Mouse (Mus musculus): ENCODE results near the gene Oas2. TPM values are rescaled to one million over a fixed set of nuclear protein-coding genes. Genes with fewer than 3 reads are reported as not detected.

Oas2 gene
- polyA plus RNA-seq, 1 experiment, result 3.9 TPM

DNA sequence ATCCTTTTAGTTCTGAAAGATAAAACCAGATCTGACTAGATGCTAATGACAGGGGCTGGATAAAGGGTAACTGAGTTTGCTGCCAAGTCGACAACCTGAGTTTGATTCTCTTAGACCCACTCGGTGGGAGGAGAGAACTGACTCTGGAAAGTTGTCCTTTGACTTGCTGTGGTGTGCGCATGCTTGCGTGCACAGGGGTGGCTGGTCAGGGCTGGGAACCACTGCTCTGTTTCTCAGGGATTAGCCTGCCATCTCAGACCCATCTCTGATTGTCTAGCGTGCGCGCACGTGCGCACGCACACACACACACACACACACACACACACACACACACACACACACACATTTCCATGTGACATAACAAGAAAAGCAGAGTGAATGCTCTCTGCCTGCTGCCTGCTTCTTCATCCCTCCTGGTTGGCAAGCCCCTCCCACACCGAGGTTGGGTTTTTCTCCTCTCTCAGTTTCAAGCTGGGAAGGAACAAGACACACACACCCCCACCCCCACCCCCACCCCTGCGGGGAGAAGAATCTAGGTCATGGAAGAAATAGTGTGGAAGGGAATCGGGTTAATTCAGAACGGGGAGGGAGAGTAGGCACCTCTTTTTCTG lies 15.2 kb downstream of the Oas2 start:
- 67% methylated on average over 14 of the region's 14 CpGs for WGBS
- DNase-seq (ENCODE audit: low read depth, low spot score), result no peak

GRCm38 (mm10) chr5:120733696-120734095 lies 16.0 kb downstream of the Oas2 start:
- no peak for DNase-seq (ENCODE audit: low read depth, low spot score)
- whole genome bisulfite sequencing, result 94% methylated on average over 3 of the region's 3 CpGs

DNA sequence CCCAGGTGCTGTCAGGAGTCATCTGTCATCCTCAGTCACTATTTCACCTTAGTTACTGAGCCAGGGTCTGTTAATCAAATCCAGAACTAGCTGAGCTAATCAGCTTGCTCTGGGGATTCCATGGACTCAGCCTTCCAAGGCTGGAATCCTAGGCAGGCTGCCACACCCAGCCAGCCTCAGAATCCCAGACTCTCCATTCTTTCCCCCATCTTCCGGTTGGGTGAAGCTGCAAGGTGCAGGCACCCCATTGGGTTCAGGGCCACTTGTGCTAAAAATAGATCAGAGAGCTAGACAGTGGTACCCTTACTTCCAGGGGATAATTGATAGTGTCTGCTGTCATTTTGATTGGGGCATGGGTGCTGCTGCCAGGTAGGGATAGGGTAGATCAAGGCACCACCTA lies 16.9 kb downstream of the Oas2 start:
- WGBS, result 65% methylated on average over 1 of the region's 1 CpGs
- DNase-seq (ENCODE audit: low read depth, low spot score), result no peak

GRCm38 (mm10) chr5:120729319-120729718 lies 20.3 kb downstream of the Oas2 start:
- no peak for DNase-seq (ENCODE audit: low read depth, low spot score)
- 61% methylated on average over 10 of the region's 10 CpGs for WGBS

DNA sequence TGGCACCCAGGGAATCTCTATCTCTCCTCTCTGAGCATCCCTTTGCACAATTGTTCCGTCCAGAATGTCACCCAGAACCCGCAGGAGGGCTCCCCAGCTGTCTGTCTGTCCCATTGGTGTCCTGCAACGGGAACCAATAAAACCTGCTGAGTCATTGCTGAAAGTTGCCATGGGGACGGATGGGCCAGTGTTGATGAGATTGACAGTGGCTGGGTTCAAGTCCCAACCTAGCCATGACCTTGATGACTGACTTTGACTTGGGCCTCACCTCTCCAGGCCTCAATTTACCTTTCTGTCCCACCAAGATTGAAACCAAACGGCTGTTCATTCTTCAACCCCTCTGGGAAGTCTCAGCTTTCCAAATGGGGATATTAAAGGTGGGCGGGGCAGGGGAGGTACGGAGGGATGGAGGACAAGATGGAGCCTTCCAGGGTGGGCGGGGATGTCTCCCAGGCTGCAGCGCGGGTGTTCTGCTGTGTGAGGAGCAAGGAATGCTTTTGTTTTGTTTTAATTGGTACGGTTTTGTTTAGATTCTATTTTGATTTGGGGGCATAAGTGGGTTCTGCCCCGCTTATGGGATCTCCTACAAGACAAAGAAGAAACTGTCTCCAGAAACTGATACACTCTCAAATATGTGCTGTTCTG lies 23.7 kb downstream of the Oas2 start:
- no peak for DNase-seq (ENCODE audit: low read depth, low spot score)
- 42% methylated on average over 12 of the region's 12 CpGs for WGBS

DNA sequence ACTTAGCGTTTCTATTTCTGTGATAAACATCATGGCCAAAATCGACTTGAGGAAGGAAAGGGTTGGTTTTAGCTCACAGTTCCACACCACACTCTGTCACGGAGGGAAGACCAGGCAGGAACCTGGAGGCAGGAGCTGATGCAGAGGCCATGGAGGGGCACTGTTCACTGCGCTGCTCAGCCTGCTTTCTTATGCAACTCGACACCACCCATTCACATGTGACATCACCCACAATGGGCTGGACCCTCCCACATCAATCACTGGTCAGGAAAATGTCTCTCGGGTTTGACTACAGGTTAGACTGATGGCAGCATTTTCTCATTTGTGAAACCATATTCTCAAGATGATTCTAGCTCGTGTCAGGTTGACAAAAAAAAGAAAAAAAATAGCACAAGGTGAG lies 28.6 kb downstream of the Oas2 start:
- 47% methylated on average over 7 of the region's 7 CpGs for WGBS

GRCm38 (mm10) chr5:120718600-120719378 lies 30.9 kb downstream of the Oas2 start:
- 41% methylated on average over 15 of the region's 15 CpGs for WGBS

More for the DNA sequence above, 28.6 kb downstream of the Oas2 start:
- no peak for DNase-seq (ENCODE audit: low read depth, low spot score)

DNA sequence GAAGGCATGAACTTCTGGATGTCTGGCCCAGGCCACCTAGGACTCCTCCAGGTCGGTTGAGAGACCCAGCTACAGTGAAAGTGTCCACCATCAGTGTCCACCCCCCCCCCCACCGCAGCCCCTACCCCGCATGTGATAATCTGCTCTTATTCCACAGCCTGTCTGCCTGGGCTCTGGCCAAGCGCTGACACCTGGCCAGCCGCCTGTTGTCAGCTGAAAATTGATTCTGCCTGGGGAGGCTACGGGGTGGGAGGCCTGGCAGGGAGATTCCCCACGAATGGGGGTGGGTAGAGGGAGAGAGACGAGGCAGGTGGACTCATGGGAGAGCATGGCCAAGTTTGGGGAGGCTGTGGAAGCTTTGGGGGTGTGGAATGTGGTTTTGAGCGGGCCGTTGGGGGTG lies 32.5 kb downstream of the Oas2 start:
- no peak for DNase-seq (ENCODE audit: low read depth, low spot score)
- WGBS, result 70% methylated on average over 10 of the region's 10 CpGs

More at GRCm38 (mm10) chr5:120718600-120719378, 30.9 kb downstream of the Oas2 start:
- DNase-seq (ENCODE audit: low read depth, low spot score), result no peak

DNA sequence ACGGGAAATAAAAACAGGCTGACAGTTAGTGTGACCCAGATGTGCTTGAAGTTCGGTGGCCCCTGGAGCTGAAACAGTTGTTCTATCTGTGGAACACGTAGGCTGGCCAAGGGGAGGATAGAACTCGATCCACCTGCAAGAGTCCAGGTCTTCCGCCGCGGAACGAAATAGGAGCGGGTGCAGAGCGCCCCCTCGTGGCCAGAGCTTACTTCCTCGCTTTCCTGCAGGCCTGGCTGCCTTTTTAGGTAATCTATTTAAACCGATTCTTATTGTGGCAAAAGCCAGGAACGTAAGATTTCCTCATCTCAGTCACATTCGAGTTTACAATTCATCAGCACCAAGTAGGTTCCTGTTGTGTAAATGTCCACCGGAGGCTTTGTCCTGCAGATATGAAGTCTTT lies 35.3 kb downstream of the Oas2 start:
- WGBS, result 3% methylated on average over 16 of the region's 16 CpGs
- peak; percentile 14 for DNase-seq (ENCODE audit: low read depth, low spot score)

DNA sequence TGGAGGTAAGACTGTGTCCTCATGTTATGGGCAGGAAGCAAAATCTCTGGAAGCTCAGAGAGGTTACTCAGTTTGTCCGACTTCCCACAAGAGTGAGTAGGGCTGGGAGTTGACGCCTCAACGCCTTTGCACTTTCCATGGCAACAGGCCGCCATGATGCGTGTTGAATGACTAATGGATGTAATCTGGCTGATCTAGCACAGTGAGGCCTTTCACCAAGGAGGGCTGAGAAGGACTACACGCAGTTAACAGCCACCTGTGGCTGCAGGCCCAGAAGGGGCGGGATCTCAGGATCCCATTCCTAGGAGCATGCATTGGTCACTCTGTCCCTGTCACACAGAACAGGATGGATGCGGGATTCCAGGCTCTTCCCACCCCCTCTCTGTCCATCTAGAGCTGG lies 36.9 kb downstream of the Oas2 start:
- DNase-seq (ENCODE audit: low read depth, low spot score), result no peak
- 78% methylated on average over 8 of the region's 8 CpGs for WGBS

GRCm38 (mm10) chr5:120711827-120712226 lies 37.8 kb downstream of the Oas2 start, which contains the start of gene Dtx1:
TSS of gene Dtx1 (minus strand) at chr5:120711927.
- DNase-seq (ENCODE audit: low read depth, low spot score), result no peak
- WGBS, result 46% methylated on average over 3 of the region's 3 CpGs

DNA sequence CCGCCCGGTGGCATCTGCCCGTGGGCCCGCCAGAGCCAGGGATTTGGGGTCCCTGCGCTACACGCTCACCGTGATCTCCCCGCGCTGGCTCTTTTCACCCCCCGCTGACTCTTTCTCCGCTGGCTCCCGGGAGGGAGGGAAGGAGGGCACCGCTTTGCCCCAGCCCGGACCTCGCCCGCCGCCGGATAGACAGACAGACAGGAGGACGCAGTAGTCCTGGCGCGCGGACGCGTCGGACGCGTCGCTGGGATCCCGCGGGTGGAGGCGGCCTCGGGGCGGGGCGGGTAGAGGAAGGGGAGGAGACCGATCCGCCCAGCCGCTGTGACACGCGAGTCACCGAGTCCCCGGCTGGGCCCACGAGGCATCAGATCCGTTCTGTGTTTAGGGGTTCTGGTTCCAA lies 38.2 kb downstream of the Oas2 start:
- no peak for DNase-seq (ENCODE audit: low read depth, low spot score)
- WGBS, result 1% methylated on average over 43 of the region's 43 CpGs

GRCm38 (mm10) chr5:120710826-120711248 lies 38.8 kb downstream of the Oas2 start:
- 2% methylated on average over 34 of the region's 34 CpGs for WGBS
- DNase-seq (ENCODE audit: low read depth, low spot score), result no peak

GRCm38 (mm10) chr5:120710161-120710825 lies 39.4 kb downstream of the Oas2 start:
- no peak for DNase-seq (ENCODE audit: low read depth, low spot score)
- 7% methylated on average over 40 of the region's 40 CpGs for WGBS

- WGBS, result 44% methylated on average over 13 of the region's 13 CpGs
- DNase-seq (ENCODE audit: low read depth, low spot score), result no peak
These were observed 42.7 kb downstream of the Oas2 start for GRCm38 (mm10) chr5:120706976-120707375.

GRCm38 (mm10) chr5:120706541-120706940 lies 43.1 kb downstream of the Oas2 start:
- no peak for DNase-seq (ENCODE audit: low read depth, low spot score)
- WGBS, result 13% methylated on average over 16 of the region's 16 CpGs

DNA sequence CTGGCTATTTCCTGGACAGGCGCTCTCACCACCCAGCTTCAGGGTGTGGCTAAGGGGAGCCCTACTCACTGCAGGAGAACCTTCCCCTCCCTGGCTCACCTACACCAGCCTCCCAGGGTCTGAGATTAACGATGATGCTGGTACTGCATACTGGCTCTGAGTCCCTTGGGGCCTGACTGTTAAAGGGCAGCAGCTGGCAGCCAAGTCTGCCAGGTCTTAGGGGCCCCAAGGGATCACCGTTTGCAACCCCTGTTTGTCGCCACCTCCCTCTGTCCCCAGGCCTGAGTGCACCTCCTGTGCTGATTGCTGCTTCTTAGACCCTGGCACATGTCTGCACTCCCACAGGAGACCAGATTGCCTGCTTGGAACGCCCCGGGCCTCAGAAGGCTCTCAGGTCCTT lies 45.2 kb downstream of the Oas2 start:
- WGBS, result 40% methylated on average over 6 of the region's 6 CpGs
- no peak for DNase-seq (ENCODE audit: low read depth, low spot score)

- no peak for DNase-seq (ENCODE audit: low read depth, low spot score)
- WGBS, result 80% methylated on average over 3 of the region's 3 CpGs
These were observed 46.0 kb downstream of the Oas2 start for GRCm38 (mm10) chr5:120703660-120704059.

GRCm38 (mm10) chr5:120702969-120703368 lies 46.7 kb downstream of the Oas2 start:
- WGBS, result 53% methylated on average over 2 of the region's 2 CpGs
- DNase-seq (ENCODE audit: low read depth, low spot score), result no peak

DNA sequence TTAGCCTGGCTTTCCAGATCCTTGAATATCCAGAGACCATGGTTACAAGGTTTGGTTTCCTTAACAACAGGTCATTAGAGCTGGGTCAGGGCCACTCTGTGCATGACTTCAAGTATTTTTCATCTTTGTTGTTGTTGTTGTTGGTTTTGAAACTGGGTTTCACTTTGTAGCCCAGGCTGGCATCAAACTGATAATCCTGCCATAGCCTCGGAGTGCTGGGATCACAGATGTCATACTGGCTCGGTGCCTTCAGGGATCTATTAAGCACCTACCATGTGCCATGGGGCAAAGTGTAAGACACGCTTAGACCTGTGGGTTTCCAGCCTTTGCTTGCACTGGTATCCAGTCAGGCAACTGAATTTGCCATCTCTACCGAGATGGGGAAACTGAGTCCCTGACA lies 47.2 kb downstream of the Oas2 start:
- DNase-seq (ENCODE audit: low read depth, low spot score), result no peak
- WGBS, result 77% methylated on average over 4 of the region's 4 CpGs

Data from large intestine, adult 2 months (tissue).